ENCODE assay signal across 9 mouse cellular contexts in the genomic region with DNA sequence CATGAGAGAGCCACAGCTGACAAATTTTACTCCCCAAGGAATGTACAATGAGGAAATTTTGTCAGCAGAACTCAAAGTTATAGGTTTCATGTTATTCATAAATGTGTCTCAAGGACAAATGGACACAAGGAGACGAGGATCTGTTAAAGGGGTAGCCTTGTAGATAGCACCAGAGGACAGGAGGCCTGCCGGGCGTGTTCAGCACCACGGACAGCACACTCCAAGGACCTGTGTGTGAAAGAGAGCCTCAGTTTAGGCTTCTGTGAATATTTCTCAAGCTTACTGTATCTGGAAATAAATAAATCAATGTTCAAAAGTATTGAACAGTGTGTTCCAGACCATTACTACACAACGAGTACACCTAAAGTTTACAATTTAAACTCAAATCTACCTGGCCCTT.
A peak's percentile ranks its signal among the peaks of the same experiment; 100 is the strongest.
DNase-seq lines count a peak whose midpoint lies in the region; ATAC-seq and TF ChIP-seq lines count a peak whose summit lies in the region.
"Had no signal": no experiment of that assay in that cellular context is flagged by ENCODE, and none has a peak within 500 bp of the region (broad histone marks: within the 10 kb centered on the region; RNA-seq: fewer than 3 reads in every experiment).

No protein-coding gene starts in this region.

- TF ChIP-seq CTCF in forebrain, postnatal 0 days (IDR thresholded peaks at IDR 0.05; ENCODE audit: low read depth), result no peak
- no peak for TF ChIP-seq CTCF in cerebellum, adult 2 months (IDR thresholded peaks at IDR 0.05; ENCODE audit: borderline replicate concordance, insufficient read depth, low read depth, low read length)

- no peaks in the 10 kb centered on the region for H3K36me3 ChIP-seq in forebrain, embryonic 10.5 days (replicated peaks)
- H3K36me3 ChIP-seq in forebrain, postnatal 0 days (ENCODE audit: insufficient read depth), result no peaks in the 10 kb centered on the region
- no peaks in the 10 kb centered on the region for H3K36me3 ChIP-seq in midbrain, embryonic 10.5 days
- H3K36me3 ChIP-seq in midbrain, embryonic 13.5 days, result no peaks in the 10 kb centered on the region
- H3K36me3 ChIP-seq in liver, embryonic 13.5 days, result no peaks in the 10 kb centered on the region
- H3K36me3 ChIP-seq: embryonic facial prominence, embryonic 12.5 days had no signal

- peak; percentile 34 for DNase-seq in forebrain, embryonic 10.5 days (ENCODE audit: extremely low spot score, low spot score)
- DNase-seq in forebrain, postnatal 0 days, result no peak
- DNase-seq in midbrain, embryonic 10.5 days (ENCODE audit: low spot score), result peak; percentile 33
- DNase-seq in liver, embryonic 13.5 days, result peak; percentile 0
- no peak for DNase-seq in cerebellum, adult 2 months

- no peaks in the 10 kb centered on the region for H3K4me1 ChIP-seq in forebrain, embryonic 10.5 days
- H3K4me1 ChIP-seq in forebrain, postnatal 0 days (ENCODE audit: insufficient read depth), result no peaks in the 10 kb centered on the region
- H3K4me1 ChIP-seq in midbrain, embryonic 10.5 days, result no peaks in the 10 kb centered on the region
- H3K4me1 ChIP-seq in midbrain, embryonic 13.5 days (replicated peaks), result no peaks in the 10 kb centered on the region
- no peaks in the 10 kb centered on the region for H3K4me1 ChIP-seq in liver, embryonic 13.5 days (replicated peaks)
- H3K4me1 ChIP-seq in cerebellum, adult 2 months (ENCODE audit: control insufficient read depth, insufficient read depth, low read length), result no peaks in the 10 kb centered on the region
- H3K4me1 ChIP-seq: embryonic facial prominence, embryonic 12.5 days had no signal

- no peak overlapping the region for H3K4me3 ChIP-seq in forebrain, embryonic 10.5 days
- H3K4me3 ChIP-seq in forebrain, postnatal 0 days (ENCODE audit: low read depth, low read length), result no peak overlapping the region
- H3K4me3 ChIP-seq in midbrain, embryonic 10.5 days, result no peak overlapping the region
- H3K4me3 ChIP-seq in midbrain, embryonic 13.5 days (replicated peaks), result no peak overlapping the region
- no peak overlapping the region for H3K4me3 ChIP-seq in liver, embryonic 13.5 days (replicated peaks)
- H3K4me3 ChIP-seq in cerebellum, adult 2 months (replicated peaks; ENCODE audit: insufficient read depth, low read depth, low read length), result no peak overlapping the region
- H3K4me3 ChIP-seq: embryonic facial prominence, embryonic 12.5 days had no signal

- no peak for ATAC-seq in forebrain, postnatal 0 days
- ATAC-seq in midbrain, embryonic 13.5 days, result no peak
- ATAC-seq in common myeloid progenitor, adult 5-6 weeks (replicated peaks; ENCODE audit: low read depth, poor library complexity, severe bottlenecking), result 0 out of 2 replicates have a peak, but pooled peaks have one; percentile 52
- ATAC-seq in liver, embryonic 13.5 days (ENCODE audit: low read depth), result no peak
- no peak for ATAC-seq in monocyte, adult 5-6 weeks (replicated peaks; ENCODE audit: insufficient number of reproducible peaks, low FRiP score, low TSS enrichment, poor library complexity, severe bottlenecking)

- no peak for TF ChIP-seq POLR2A in cerebellum, adult 2 months (IDR thresholded peaks at IDR 0.05; ENCODE audit: borderline replicate concordance, insufficient read depth, low read length)

- no peaks in the 10 kb centered on the region for H3K27me3 ChIP-seq in forebrain, embryonic 10.5 days (ENCODE audit: poor library complexity, severe bottlenecking)
- no peaks in the 10 kb centered on the region for H3K27me3 ChIP-seq in forebrain, postnatal 0 days (ENCODE audit: insufficient read depth, low read length)
- no peaks in the 10 kb centered on the region for H3K27me3 ChIP-seq in midbrain, embryonic 10.5 days (ENCODE audit: low read depth, poor library complexity, severe bottlenecking)
- no peaks in the 10 kb centered on the region for H3K27me3 ChIP-seq in midbrain, embryonic 13.5 days
- no peaks in the 10 kb centered on the region for H3K27me3 ChIP-seq in liver, embryonic 13.5 days
- no peaks in the 10 kb centered on the region for H3K27me3 ChIP-seq in cerebellum, adult 2 months (ENCODE audit: control insufficient read depth, insufficient read depth, low read length)
- H3K27me3 ChIP-seq: embryonic facial prominence, embryonic 12.5 days had no signal

- H3K4me2 ChIP-seq in forebrain, postnatal 0 days (ENCODE audit: low read depth), result no peak overlapping the region
- H3K4me2 ChIP-seq in midbrain, embryonic 13.5 days (replicated peaks), result no peak overlapping the region
- no peak overlapping the region for H3K4me2 ChIP-seq in liver, embryonic 13.5 days
- H3K4me2 ChIP-seq: embryonic facial prominence, embryonic 12.5 days had no signal

- no peaks in the 10 kb centered on the region for H3K9me3 ChIP-seq in forebrain, embryonic 10.5 days
- H3K9me3 ChIP-seq in forebrain, postnatal 0 days (ENCODE audit: low read length), result no peaks in the 10 kb centered on the region
- no peaks in the 10 kb centered on the region for H3K9me3 ChIP-seq in midbrain, embryonic 10.5 days (replicated peaks)
- H3K9me3 ChIP-seq in midbrain, embryonic 13.5 days, result no peaks in the 10 kb centered on the region
- no peaks in the 10 kb centered on the region for H3K9me3 ChIP-seq in liver, embryonic 13.5 days (replicated peaks)
- H3K9me3 ChIP-seq: embryonic facial prominence, embryonic 12.5 days had no signal

- H3K27ac ChIP-seq in forebrain, embryonic 10.5 days, result no peak overlapping the region
- no peak overlapping the region for H3K27ac ChIP-seq in forebrain, postnatal 0 days (ENCODE audit: low read depth, low read length)
- H3K27ac ChIP-seq in midbrain, embryonic 10.5 days (replicated peaks), result no peak overlapping the region
- H3K27ac ChIP-seq in midbrain, embryonic 13.5 days, result no peak overlapping the region
- H3K27ac ChIP-seq in liver, embryonic 13.5 days, result no peak overlapping the region
- H3K27ac ChIP-seq in cerebellum, adult 2 months (ENCODE audit: insufficient read depth, low read length), result no peak overlapping the region
- H3K27ac ChIP-seq: embryonic facial prominence, embryonic 12.5 days had no signal

- 46% methylated on average over 5 of the region's 5 CpGs for WGBS in forebrain, embryonic 10.5 days
- 52% methylated on average over 5 of the region's 5 CpGs for WGBS in forebrain, postnatal 0 days
- WGBS in midbrain, embryonic 10.5 days, result 48% methylated on average over 5 of the region's 5 CpGs
- WGBS in midbrain, embryonic 13.5 days, result 45% methylated on average over 5 of the region's 5 CpGs
- WGBS in liver, embryonic 13.5 days (ENCODE audit: insufficient replicate concordance), result 26% methylated on average over 5 of the region's 5 CpGs
- WGBS in cerebellum, adult 2 months, result 70% methylated on average over 5 of the region's 5 CpGs

- no peak overlapping the region for H3K9ac ChIP-seq in forebrain, postnatal 0 days
- no peak overlapping the region for H3K9ac ChIP-seq in midbrain, embryonic 13.5 days (replicated peaks)
- no peak overlapping the region for H3K9ac ChIP-seq in liver, embryonic 13.5 days
- H3K9ac ChIP-seq: embryonic facial prominence, embryonic 12.5 days had no signal

Comparison
In these comparisons a context has a peak if more than half of its experiments do, and no peak if none do; other contexts are left out.
1. DNase-seq: peak in forebrain, embryonic 10.5 days (single experiment), midbrain, embryonic 10.5 days (single experiment) and liver, embryonic 13.5 days (single experiment); none in forebrain, postnatal 0 days (single experiment) and cerebellum, adult 2 months (0 of 2).